ENCODE assay signal across 8 mouse cellular contexts in genomic region chr9:45055082-45055713, GRCm38 (mm10). TPM values are rescaled to one million over a fixed set of nuclear protein-coding genes. Genes with fewer than 3 reads are reported as not detected.
A peak's percentile ranks its signal among the peaks of the same experiment; 100 is the strongest.
DNase-seq lines count a peak whose midpoint lies in the region; ATAC-seq and TF ChIP-seq lines count a peak whose summit lies in the region.

Gene Mpzl3, plus strand, starts transcription at chr9:45055186.

- peak within 1 kb of the TSS; percentile 98 for H3K27ac ChIP-seq in forebrain, embryonic 14.5 days (ENCODE audit: low read depth, low read length)
- H3K27ac ChIP-seq in liver, postnatal 0 days (ENCODE audit: low read depth) = peak within 1 kb of the TSS; percentile 91
- peak within 1 kb of the TSS; percentile 100 for H3K27ac ChIP-seq in neural tube, embryonic 14.5 days (ENCODE audit: low read depth, low read length)
- H3K27ac ChIP-seq in testis, adult 2 months (ENCODE audit: control insufficient read depth, insufficient read depth, low read depth, low read length) = peak within 1 kb of the TSS; percentile 67

- TF ChIP-seq EP300 in liver, postnatal 0 days (IDR thresholded peaks at IDR 0.05; ENCODE audit: low read depth) = no peak

- TF ChIP-seq POLR2A in testis, adult 2 months (IDR thresholded peaks at IDR 0.05; ENCODE audit: control insufficient read depth, low read depth, low read length) = peak; percentile 39

- H3K36me3 ChIP-seq in forebrain, embryonic 14.5 days (ENCODE audit: control insufficient read depth, insufficient read depth, low read length) = no peaks in the 10 kb centered on the region
- H3K36me3 ChIP-seq in liver, postnatal 0 days (replicated peaks; ENCODE audit: insufficient read depth, low read length) = peaks cover 2% of the 10 kb centered on the region; the same call in 1 of the 2 replicates
- no peaks in the 10 kb centered on the region for H3K36me3 ChIP-seq in neural tube, embryonic 14.5 days (ENCODE audit: control insufficient read depth, insufficient read depth, low read length)
- H3K36me3 ChIP-seq in testis, adult 2 months (ENCODE audit: control insufficient read depth, insufficient read depth, low read length) = no peaks in the 10 kb centered on the region

- WGBS in forebrain, embryonic 14.5 days = 1% methylated on average over 33 of the region's 33 CpGs
- 3% methylated on average over 33 of the region's 33 CpGs for WGBS in liver, postnatal 0 days (ENCODE audit: insufficient replicate concordance)
- WGBS in neural tube, embryonic 14.5 days = under 1% methylated on average over 33 of the region's 33 CpGs

- ATAC-seq in forebrain, embryonic 14.5 days = peak; percentile 99
- ATAC-seq in liver, postnatal 0 days = peak; percentile 87
- ATAC-seq in neural tube, embryonic 14.5 days (ENCODE audit: low read depth) = peak; percentile 98

- peak; percentile 94 for DNase-seq in CD4-positive, CD25-positive, alpha-beta regulatory T cell, adult 2 months (ENCODE audit: low read depth, low spot score)
- DNase-seq in c-Kit-positive CD71-positive TER-119-negative erythroid progenitor cells, embryonic 14.5 days (ENCODE audit: low read depth) = peak; percentile 19
- DNase-seq in forebrain, embryonic 14.5 days (ENCODE audit: low spot score) = peak; percentile 96
- peak; percentile 65 to 83 for DNase-seq in heart, postnatal 14 days
- peak; percentile 89 for DNase-seq in layer of hippocampus, adult 11-12 months (ENCODE audit: low spot score)
- DNase-seq in liver, postnatal 0 days = peak; percentile 81

- H3K27me3 ChIP-seq in forebrain, embryonic 14.5 days (replicated peaks; ENCODE audit: control insufficient read depth, insufficient read depth, low read length) = peaks cover 16% of the 10 kb centered on the region; the same call in 1 of the 2 replicates
- H3K27me3 ChIP-seq in liver, postnatal 0 days (ENCODE audit: insufficient read depth, low read length) = 0 out of 2 replicates have a peak, but pooled peaks cover 5% of the 10 kb centered on the region
- H3K27me3 ChIP-seq in neural tube, embryonic 14.5 days (ENCODE audit: control insufficient read depth, insufficient read depth, low read length) = no peaks in the 10 kb centered on the region
- no peaks in the 10 kb centered on the region for H3K27me3 ChIP-seq in testis, adult 2 months (ENCODE audit: control insufficient read depth, insufficient read depth, low read length)

- TF ChIP-seq CTCF in liver, postnatal 0 days (IDR thresholded peaks at IDR 0.05; ENCODE audit: low read depth) = peak; percentile 20; the same call in 1 of the 2 replicates
- no peak for TF ChIP-seq CTCF in testis, adult 2 months (IDR thresholded peaks at IDR 0.05; ENCODE audit: control insufficient read depth, insufficient read depth, insufficient replicate concordance, low read depth, low read length)

- intact Hi-C loops in heart, postnatal 14 days (cut with DNase I) = no loop called here

- peak within 1 kb of the TSS; percentile 59 for H3K4me3 ChIP-seq in forebrain, embryonic 14.5 days (ENCODE audit: low read depth, low read length)
- peak within 1 kb of the TSS; percentile 53 for H3K4me3 ChIP-seq in liver, postnatal 0 days (ENCODE audit: low read depth, low read length)
- peak within 1 kb of the TSS; percentile 65 for H3K4me3 ChIP-seq in neural tube, embryonic 14.5 days (ENCODE audit: low read depth, low read length)
- peak within 1 kb of the TSS; percentile 92 for H3K4me3 ChIP-seq in testis, adult 2 months (ENCODE audit: control insufficient read depth, low read depth, low read length)

- peak within 1 kb of the TSS; percentile 61 for H3K4me2 ChIP-seq in forebrain, embryonic 14.5 days (ENCODE audit: low read length)
- peak within 1 kb of the TSS; percentile 71 for H3K4me2 ChIP-seq in liver, postnatal 0 days (ENCODE audit: low read depth, low read length)
- peak within 1 kb of the TSS; percentile 79 for H3K4me2 ChIP-seq in neural tube, embryonic 14.5 days (ENCODE audit: low read depth, low read length)

- H3K9ac ChIP-seq in forebrain, embryonic 14.5 days (ENCODE audit: low read length) = peak within 1 kb of the TSS; percentile 66
- peak within 1 kb of the TSS; percentile 51 for H3K9ac ChIP-seq in liver, postnatal 0 days (replicated peaks)
- H3K9ac ChIP-seq in neural tube, embryonic 14.5 days (replicated peaks; ENCODE audit: low read depth, low read length) = peak within 1 kb of the TSS; percentile 56

- no peaks in the 10 kb centered on the region for H3K9me3 ChIP-seq in forebrain, embryonic 14.5 days (replicated peaks; ENCODE audit: control insufficient read depth, low read length)
- no peaks in the 10 kb centered on the region for H3K9me3 ChIP-seq in liver, postnatal 0 days (ENCODE audit: low read length)
- no peaks in the 10 kb centered on the region for H3K9me3 ChIP-seq in neural tube, embryonic 14.5 days (ENCODE audit: control insufficient read depth, low read length)

- H3K4me1 ChIP-seq in forebrain, embryonic 14.5 days (ENCODE audit: control insufficient read depth, insufficient read depth, low read length) = no peaks in the 10 kb centered on the region
- H3K4me1 ChIP-seq in liver, postnatal 0 days (ENCODE audit: insufficient read depth) = no peaks in the 10 kb centered on the region; the same call in 1 of the 2 replicates
- peaks cover 4% of the 10 kb centered on the region; the same call in 1 of the 2 replicates for H3K4me1 ChIP-seq in neural tube, embryonic 14.5 days (ENCODE audit: control insufficient read depth, insufficient read depth, low read length)
- H3K4me1 ChIP-seq in testis, adult 2 months (ENCODE audit: control insufficient read depth, insufficient read depth, low read length) = no peaks in the 10 kb centered on the region

RNA-seq across cellular contexts. Expression of gene Mpzl3, which starts in this region (rescaled TPM):
- polyA plus RNA-seq in forebrain, embryonic 14.5 days (2014; fragmentation: Nextera tagmentation; extraction: Ambion mirVana) = 1.3 and 1.5 TPM in 2 replicates
- 1 to 10 TPM; 1.2 to 1.3 TPM for total RNA-seq in heart, postnatal 14 days (2021)
- polyA plus RNA-seq in liver, postnatal 0 days (2015; fragmentation: Nextera tagmentation; extraction: Ambion mirVana) = 0.99 and 1.4 TPM in 2 replicates
- 1.0 and 1.4 TPM in 2 replicates for polyA plus RNA-seq in neural tube, embryonic 14.5 days (2014; fragmentation: Nextera tagmentation; extraction: Ambion mirVana)
- polyA plus RNA-seq in testis, adult 2 months (2012; rRNA removed) = 0.58 and 0.67 TPM in 2 replicates

Comparison
In these comparisons a context has a peak if more than half of its experiments do, and no peak if none do; other contexts are left out.
1. Peak in every context shown above with its lines: DNase-seq, ATAC-seq, H3K4me3 ChIP-seq and H3K27ac ChIP-seq.
2. DNase-seq: peak in every context shown above with its lines; median percentile 96 in forebrain, embryonic 14.5 days; 94 in CD4-positive, CD25-positive, alpha-beta regulatory T cell, adult 2 months; 89 in layer of hippocampus, adult 11-12 months; 81 in liver, postnatal 0 days; 74 in heart, postnatal 14 days; 19 in c-Kit-positive CD71-positive TER-119-negative erythroid progenitor cells, embryonic 14.5 days.